Mouse (Mus musculus): ENCODE measurements around the gene Wasf3.

GRCm38 (mm10) chr5:146461612-146462011 is 76.8 kb downstream of the Wasf3 start:
- TF ChIP-seq CTCF (IDR thresholded peaks at IDR 0.05; ENCODE audit: low read depth, low read length): no peak
- no peak for TF ChIP-seq POLR2A (IDR thresholded peaks at IDR 0.05; ENCODE audit: borderline replicate concordance, low read depth, low read length)

Measured in bone marrow macrophage, adult 2 months (primary cell).